Mouse (Mus musculus): ENCODE results near the gene Alx1. TPM values are rescaled to one million over a fixed set of nuclear protein-coding genes. Genes with fewer than 3 reads are reported as not detected.

The Alx1 gene
- not detected for polyA plus RNA-seq (2014; fragmentation: Illumina TruSeq; extraction: RNeasy Lipid Tissue Mini Kit (QIAGEN cat#74804); ENCODE audit: low read depth, low replicate concordance)

DNA sequence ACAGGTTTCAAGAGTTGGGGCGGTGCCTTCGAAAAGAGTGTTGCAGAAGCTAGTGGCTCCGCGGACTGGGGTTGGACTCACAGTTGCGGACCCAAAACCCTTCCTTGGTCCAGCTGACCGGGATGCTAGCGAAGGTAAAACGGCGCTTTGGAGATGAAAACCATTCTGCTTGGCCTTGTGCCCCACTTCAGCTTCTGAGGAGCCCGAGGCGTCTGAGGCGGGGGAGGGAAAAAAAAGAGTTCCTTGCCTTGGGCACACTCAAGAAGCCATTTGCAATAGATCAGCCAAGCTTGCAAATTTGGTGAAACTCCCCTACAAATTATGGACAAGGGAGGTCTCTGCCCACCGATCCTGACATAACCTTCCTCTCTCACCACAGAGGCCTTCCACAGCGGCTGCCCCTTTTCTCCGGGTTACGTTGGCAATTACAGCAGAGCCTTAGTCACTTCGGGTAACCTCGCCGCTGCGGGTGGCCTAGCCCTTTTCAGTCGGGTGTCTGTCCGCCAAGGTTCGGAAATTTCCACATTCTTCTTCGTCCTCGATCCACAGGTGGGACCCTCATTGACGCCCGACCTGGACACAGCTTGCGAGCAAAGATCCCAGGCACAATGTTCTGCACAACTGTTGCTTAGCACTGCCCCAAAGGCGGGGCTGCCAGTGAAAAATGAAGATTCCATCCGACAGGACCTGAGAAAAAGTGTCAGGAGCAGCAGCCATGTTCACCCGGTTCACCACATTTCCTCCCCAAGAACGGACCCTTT is at the start of gene Alx1:
Gene Alx1 (minus strand): TSS at position 486 of the 761 bp plus-strand sequence.

Other genes with a start within 250 kb of the Alx1 start
- gene Lrriq1, start 206.1 kb upstream of the Alx1 start, polyA plus RNA-seq (2014; fragmentation: Illumina TruSeq; extraction: RNeasy Lipid Tissue Mini Kit (QIAGEN cat#74804); ENCODE audit: low read depth, low replicate concordance), result 0.41 TPM